Comparison of ENCODE assay signal across 25 mouse cellular contexts in genomic region chr13:45679096-45679495, GRCm38 (mm10).
"Had no signal": no experiment of that assay in that cellular context is flagged by ENCODE, and none has a peak within 500 bp of the region (broad histone marks: within the 10 kb centered on the region; RNA-seq: fewer than 3 reads in every experiment).

No protein-coding gene starts in this region.

- H3K4me2 ChIP-seq: heart, embryonic 12.5 days; hindbrain, embryonic 12.5 days; hindbrain, embryonic 14.5 days; intestine, embryonic 15.5 days; limb, embryonic 12.5 days; liver, embryonic 11.5 days had no signal

- H3K27ac ChIP-seq: gastrocnemius, adult 2 months; heart, embryonic 10.5 days; hindbrain, embryonic 10.5 days; hindbrain, embryonic 12.5 days; hindbrain, embryonic 14.5 days; intestine, embryonic 15.5 days; layer of hippocampus, adult 2 months; left cerebral cortex, adult 2 months; limb, embryonic 10.5 days; limb, embryonic 12.5 days had no signal

- H3K4me3 ChIP-seq: gastrocnemius, adult 2 months; heart, embryonic 10.5 days; heart, embryonic 12.5 days; hindbrain, embryonic 10.5 days; hindbrain, embryonic 12.5 days; intestine, embryonic 15.5 days; layer of hippocampus, adult 2 months; left cerebral cortex, adult 2 months; limb, embryonic 10.5 days; limb, embryonic 12.5 days had no signal

- H3K9me3 ChIP-seq: heart, embryonic 10.5 days; heart, embryonic 12.5 days; hindbrain, embryonic 10.5 days; hindbrain, embryonic 12.5 days; intestine, embryonic 15.5 days; limb, embryonic 10.5 days; limb, embryonic 12.5 days had no signal

- H3K27me3 ChIP-seq: heart, embryonic 12.5 days; hindbrain, embryonic 12.5 days; intestine, embryonic 15.5 days; limb, embryonic 12.5 days had no signal

- DNase-seq: gastrocnemius, adult 2 months; gastrocnemius, postnatal 10 days; gastrocnemius, postnatal 25 days; heart, adult 18-20 months; heart, postnatal 10 days; heart, postnatal 4 days; kidney, adult 18-20 months; kidney, adult 8-10 months; kidney, postnatal 10 days; kidney, postnatal 4 days; liver had no signal

- H3K9ac ChIP-seq: heart, embryonic 12.5 days; hindbrain, embryonic 12.5 days; hindbrain, embryonic 14.5 days; intestine, embryonic 15.5 days; limb, embryonic 12.5 days had no signal

- H3K36me3 ChIP-seq: heart, embryonic 10.5 days; heart, embryonic 12.5 days; hindbrain, embryonic 10.5 days; hindbrain, embryonic 12.5 days; intestine, embryonic 15.5 days; limb, embryonic 10.5 days; limb, embryonic 12.5 days had no signal

- H3K4me1 ChIP-seq: hindbrain, embryonic 10.5 days; hindbrain, embryonic 12.5 days; intestine, embryonic 15.5 days; limb, embryonic 10.5 days; limb, embryonic 12.5 days had no signal

- ATAC-seq: hindbrain, embryonic 16.5 days; inflammation-experienced regulatory T-cells, adult 6 months; intestine, embryonic 15.5 days; intestine, postnatal 0 days had no signal
